12 mouse cellular contexts compared by ENCODE assay signal in the genomic region with DNA sequence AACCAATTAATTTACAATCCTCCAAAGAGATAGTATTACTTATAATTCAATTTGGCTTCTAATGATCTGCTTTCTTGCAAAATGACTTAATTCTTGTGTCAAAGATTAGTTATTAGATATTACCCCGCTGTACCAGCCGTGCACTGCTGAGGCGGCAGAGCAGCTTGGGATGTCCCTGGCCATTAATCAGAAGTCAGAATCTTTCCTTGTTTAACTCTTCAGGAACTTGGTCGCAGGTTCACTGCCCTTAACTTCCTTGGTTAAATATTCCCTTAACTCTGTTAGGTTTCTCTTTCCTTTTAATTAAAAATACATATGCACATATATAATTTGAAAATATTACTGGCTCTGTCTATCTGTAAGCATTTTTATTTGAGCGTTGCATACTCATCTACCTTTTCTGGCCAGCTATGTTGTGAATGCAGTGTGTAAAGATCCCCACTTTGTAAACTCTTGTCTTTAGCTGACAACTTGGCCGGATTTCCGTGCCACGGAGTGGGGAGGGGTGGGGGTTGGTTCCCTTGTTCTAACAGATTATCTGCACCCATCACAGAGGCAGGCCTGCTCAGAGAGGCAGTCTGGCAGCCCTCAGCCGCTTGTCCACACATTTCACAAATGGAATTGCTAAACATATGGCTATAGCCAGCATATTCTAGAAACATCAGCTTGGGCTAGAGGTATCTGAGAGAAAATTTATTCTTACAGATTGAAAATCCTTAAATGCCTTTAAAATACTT. TPM values are rescaled to one million over a fixed set of nuclear protein-coding genes. Genes with fewer than 3 reads are reported as not detected.
DNase-seq lines count a peak whose midpoint lies in the region; ATAC-seq and TF ChIP-seq lines count a peak whose summit lies in the region.
"Had no signal": no experiment of that assay in that cellular context is flagged by ENCODE, and none has a peak within 500 bp of the region (broad histone marks: within the 10 kb centered on the region; RNA-seq: fewer than 3 reads in every experiment).

No protein-coding gene starts in this region.

- no peak overlapping the region for H3K9ac ChIP-seq in limb, embryonic 12.5 days (replicated peaks)
- no peak overlapping the region for H3K9ac ChIP-seq in kidney, embryonic 14.5 days (ENCODE audit: low read depth, low read length)
- H3K9ac ChIP-seq: liver, embryonic 15.5 days had no signal

- H3K36me3 ChIP-seq in limb, embryonic 12.5 days, result no peaks in the 10 kb centered on the region
- no peaks in the 10 kb centered on the region for H3K36me3 ChIP-seq in limb, embryonic 10.5 days
- no peaks in the 10 kb centered on the region for H3K36me3 ChIP-seq in kidney, embryonic 14.5 days (ENCODE audit: control insufficient read depth, insufficient read depth, low read length)
- H3K36me3 ChIP-seq: G1E; liver, embryonic 15.5 days had no signal

- peaks cover 43% of the 10 kb centered on the region for H3K4me1 ChIP-seq in limb, embryonic 12.5 days (replicated peaks)
- peaks cover 30% of the 10 kb centered on the region for H3K4me1 ChIP-seq in limb, embryonic 10.5 days
- H3K4me1 ChIP-seq in kidney, embryonic 14.5 days (ENCODE audit: control insufficient read depth, insufficient read depth, low read length), result no peaks in the 10 kb centered on the region
- H3K4me1 ChIP-seq: liver, embryonic 15.5 days had no signal

- no peaks in the 10 kb centered on the region for H3K9me3 ChIP-seq in limb, embryonic 12.5 days
- H3K9me3 ChIP-seq in limb, embryonic 10.5 days (replicated peaks), result no peaks in the 10 kb centered on the region
- no peaks in the 10 kb centered on the region for H3K9me3 ChIP-seq in kidney, embryonic 14.5 days (ENCODE audit: control insufficient read depth, low read length)
- H3K9me3 ChIP-seq: G1E; liver, embryonic 15.5 days had no signal

- TF ChIP-seq CTCF in left cerebral cortex, adult 2 months (IDR thresholded peaks at IDR 0.05), result no peak

- no peak overlapping the region for H3K4me3 ChIP-seq in limb, embryonic 12.5 days (replicated peaks)
- no peak overlapping the region for H3K4me3 ChIP-seq in limb, embryonic 10.5 days
- H3K4me3 ChIP-seq in left cerebral cortex, adult 2 months, result no peak overlapping the region
- no peak overlapping the region for H3K4me3 ChIP-seq in kidney, embryonic 14.5 days (ENCODE audit: low read length)
- H3K4me3 ChIP-seq: liver, embryonic 15.5 days had no signal

- peaks cover 7% of the 10 kb centered on the region; the same call in 1 of the 2 replicates for H3K27me3 ChIP-seq in limb, embryonic 12.5 days
- H3K27me3 ChIP-seq in limb, embryonic 10.5 days (ENCODE audit: low read depth, poor library complexity, severe bottlenecking), result no peaks in the 10 kb centered on the region
- no peaks in the 10 kb centered on the region for H3K27me3 ChIP-seq in kidney, embryonic 14.5 days (ENCODE audit: control insufficient read depth, insufficient read depth, low read length)
- H3K27me3 ChIP-seq: liver, embryonic 15.5 days had no signal

- intact Hi-C loops in left cerebral cortex, adult 2 months (cut with DNase I), result no loop called here
- intact Hi-C loops in gastrocnemius, postnatal 14 days (cut with DNase I; ENCODE audit: low total_unique reads), result no loop called here

- H3K4me2 ChIP-seq in limb, embryonic 12.5 days, result no peak overlapping the region
- no peak overlapping the region for H3K4me2 ChIP-seq in kidney, embryonic 14.5 days (replicated peaks; ENCODE audit: low read depth, low read length)
- H3K4me2 ChIP-seq: liver, embryonic 15.5 days had no signal

- no peak for ATAC-seq in limb, embryonic 12.5 days (ENCODE audit: insufficient number of reproducible peaks, insufficient read depth, low FRiP score, low TSS enrichment, low read depth)
- no peak for ATAC-seq in kidney, embryonic 14.5 days (ENCODE audit: low FRiP score, low TSS enrichment)

- H3K27ac ChIP-seq in limb, embryonic 12.5 days, result 0 out of 2 replicates have a peak overlapping the region, but pooled peaks have one; percentile 54
- no peak overlapping the region for H3K27ac ChIP-seq in limb, embryonic 10.5 days
- peak overlapping the region; percentile 55; the same call in 1 of the 2 replicates for H3K27ac ChIP-seq in left cerebral cortex, adult 2 months
- H3K27ac ChIP-seq in kidney, embryonic 14.5 days (ENCODE audit: low read depth, low read length), result no peak overlapping the region
- H3K27ac ChIP-seq: kidney, postnatal 0 days; liver, embryonic 15.5 days had no signal

- no peak for DNase-seq in limb, embryonic 10.5 days (ENCODE audit: low spot score)
- DNase-seq in frontal cortex, adult 2 months (ENCODE audit: extremely low spot score in 1 of 2, low spot score in 1 of 2), result peak; percentile 15 to 54
- DNase-seq in left cerebral cortex, adult 2 months (ENCODE audit: extremely low spot score in 1 of 2, low spot score in 2 of 2), result peak in 1 of 2 experiments; percentile 13
- peak; percentile 25 to 31 for DNase-seq in right cerebral cortex, adult 2 months (ENCODE audit: low spot score in 2 of 2)
- no peak for DNase-seq in gastrocnemius, postnatal 14 days
- DNase-seq: spleen, adult 18-20 months had no signal

- WGBS in limb, embryonic 12.5 days, result 57% methylated on average over 9 of the region's 9 CpGs
- WGBS in limb, embryonic 10.5 days, result 67% methylated on average over 9 of the region's 9 CpGs
- WGBS in kidney, embryonic 14.5 days, result 53% methylated on average over 9 of the region's 9 CpGs

RNA-seq across cellular contexts. Expression of a gene that starts 34.1 kb away (rescaled TPM):
- polyA plus RNA-seq in limb, embryonic 12.5 days (2016; fragmentation: Nextera tagmentation; extraction: Ambion mirVana), result not detected in 2 replicates
- polyA plus RNA-seq in limb, embryonic 10.5 days (2016; fragmentation: Nextera tagmentation; extraction: Ambion mirVana), result not detected in 2 replicates
- 39.3 and 42.3 TPM in 2 replicates for polyA plus RNA-seq in frontal cortex, adult 2 months (2012; rRNA removed)
- 10 to 100 TPM; 46.5 to 62.8 TPM for total RNA-seq in left cerebral cortex, adult 2 months (2021)
- polyA plus RNA-seq in kidney, embryonic 14.5 days (2014; fragmentation: Nextera tagmentation; extraction: Ambion mirVana), result not detected in 2 replicates
- not detected for total RNA-seq in gastrocnemius, postnatal 14 days (2021)
- total RNA-seq: G1E; gastrocnemius, adult 18-20 months had no signal
- polyA plus RNA-seq: G1E; kidney, postnatal 0 days had no signal

Comparison
In these comparisons a context has a peak if more than half of its experiments do, and no peak if none do; other contexts are left out.
1. H3K27ac ChIP-seq: peak in limb, embryonic 12.5 days (single experiment) and left cerebral cortex, adult 2 months (single experiment); none in limb, embryonic 10.5 days (single experiment) and kidney, embryonic 14.5 days (single experiment).
2. DNase-seq: peak in frontal cortex, adult 2 months (2 of 2) and right cerebral cortex, adult 2 months (2 of 2); none in limb, embryonic 10.5 days (single experiment) and gastrocnemius, postnatal 14 days (single experiment).
3. RNA of a gene that starts 34.1 kb away (polyA plus RNA-seq): 39.3 to 42.3 TPM in frontal cortex, adult 2 months; not detected in kidney, embryonic 14.5 days, not detected in limb, embryonic 12.5 days and not detected in limb, embryonic 10.5 days; every median in the first group is over 10 times any median in the second.